Mouse (Mus musculus) forebrain, embryonic 12.5 days (tissue): ENCODE results near the gene Gna15. TPM values are rescaled to one million over a fixed set of nuclear protein-coding genes. Genes with fewer than 3 reads are reported as not detected.

Source experiments
- ATAC-seq: fragments of 200-750 bp; cut with Nextera tagmentation; 2 replicates; pipeline ENCODE4 v1.8.0; 2017; ENCODE audit warnings: moderate TSS enrichment; ENCODE audit not compliant: low FRiP score
- H3K27ac ChIP-seq: fragments of 300-500 bp; sonication (generic); 2 replicates; pipeline ENCODE4 v1.5.1; 2016; ENCODE audit warnings: mild to moderate bottlenecking
- H3K27me3 ChIP-seq: fragments of 300-500 bp; sonication (generic); 2 replicates; pipeline ENCODE4 v1.6.1; 2016; ENCODE audit warnings: mild to moderate bottlenecking
- H3K36me3 ChIP-seq: fragments of 300-500 bp; sonication (generic); replicated peaks from 2 replicates; pipeline ENCODE4 v1.6.1; 2016; ENCODE audit warnings: mild to moderate bottlenecking
- H3K4me1 ChIP-seq: fragments of 300-500 bp; sonication (generic); 2 replicates; pipeline ENCODE4 v1.6.1; 2016
- H3K4me2 ChIP-seq: fragments of 300-500 bp; sonication (generic); 2 replicates; pipeline ENCODE4 v1.6.1; 2016; ENCODE audit warnings: mild to moderate bottlenecking, moderate library complexity
- H3K4me3 ChIP-seq: fragments of 300-500 bp; sonication (generic); replicated peaks from 2 replicates; pipeline ENCODE4 v1.5.1; 2016; ENCODE audit warnings: mild to moderate bottlenecking
- H3K9ac ChIP-seq: fragments of 300-500 bp; sonication (generic); 2 replicates; pipeline ENCODE4 v1.6.1; 2016; ENCODE audit warnings: mild to moderate bottlenecking
- H3K9me3 ChIP-seq: fragments of 300-500 bp; sonication (generic); 2 replicates; pipeline ENCODE4 v1.6.1; 2016
- WGBS: fragments of 180-500 bp; shearing (Covaris S2); methylation state at CpG from one replicate; pipeline ENCODE4 v1.1.7; 2016; 5-methylcytosine and 5-hydroxymethylcytosine counted together
- polyA plus RNA-seq: library from polyadenylated mRNA; unstranded; fragments of >200 nt; fragmentation: Nextera tagmentation; extraction: Ambion mirVana; gene quantifications from 2 replicates; pipeline ENCODE4 v1.2.1, GENCODE M21; 2016

The Gna15 gene
- polyA plus RNA-seq, 1 experiment from 2014 or later, result 0.92 TPM

- 84% methylated on average over 14 of the region's 14 CpGs for WGBS
- no peak for ATAC-seq
- Histone ChIP-seq H3K4me2 (no peak overlapping the region), H3K9me3 (0 out of 2 replicates have a peak, but pooled peaks cover 5% of the 10 kb centered on the region), H3K27me3 (peaks cover 12% of the 10 kb centered on the region), H3K4me3 (no peak overlapping the region), H3K36me3 (no peaks in the 10 kb centered on the region), H3K27ac (no peak overlapping the region), H3K9ac (no peak overlapping the region), H3K4me1 (no peaks in the 10 kb centered on the region)
Measured at GRCm38 (mm10) chr10:81510246-81510810, 13.7 kb downstream of the Gna15 start.

GRCm38 (mm10) chr10:81507691-81508489, 16.1 kb downstream of the Gna15 start:
- Histone ChIP-seq H3K9me3 (no peaks in the 10 kb centered on the region), H3K4me1 (peaks cover 1% of the 10 kb centered on the region; the same call in 1 of the 2 replicates), H3K27ac (no peak overlapping the region), H3K36me3 (no peaks in the 10 kb centered on the region), H3K4me2 (no peak overlapping the region), H3K27me3 (peaks cover 22% of the 10 kb centered on the region), H3K9ac (no peak overlapping the region), H3K4me3 (no peak overlapping the region)
- ATAC-seq, result no peak
- 80% methylated on average over 13 of the region's 13 CpGs for WGBS

DNA sequence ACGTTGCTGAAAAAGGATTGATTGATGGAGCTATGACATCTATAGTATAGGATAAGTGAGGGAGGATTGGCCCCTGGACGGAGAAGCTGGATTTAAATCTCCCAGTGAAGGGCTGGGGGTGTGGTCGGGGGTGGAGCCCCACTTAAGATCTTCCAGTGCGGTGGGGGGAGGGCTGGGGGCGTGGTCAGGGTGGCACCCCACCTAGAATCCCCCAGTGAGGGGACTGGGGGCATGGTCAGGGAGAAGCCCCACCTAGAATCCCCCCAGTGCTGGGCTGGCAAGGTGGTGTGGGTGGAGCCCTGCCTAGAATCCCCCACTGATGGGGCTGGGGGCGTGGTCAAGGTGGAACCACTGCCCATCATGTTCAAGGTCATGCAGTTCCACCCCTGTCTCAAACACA, 16.9 kb downstream of the Gna15 start:
- ATAC-seq, result no peak
- no peak overlapping the region for H3K4me3 ChIP-seq

GRCm38 (mm10) chr10:81505016-81505664, 18.9 kb downstream of the Gna15 start:
- no peak overlapping the region for H3K4me2 ChIP-seq

More for the DNA sequence above, 16.9 kb downstream of the Gna15 start:
- H3K4me1 ChIP-seq, result peaks cover 4% of the 10 kb centered on the region; the same call in 1 of the 2 replicates
- peaks cover 22% of the 10 kb centered on the region for H3K27me3 ChIP-seq
- no peaks in the 10 kb centered on the region for H3K9me3 ChIP-seq
- no peak overlapping the region for H3K9ac ChIP-seq
- no peaks in the 10 kb centered on the region for H3K36me3 ChIP-seq
- no peak overlapping the region for H3K4me2 ChIP-seq
- 32% methylated on average over 6 of the region's 6 CpGs for WGBS
- H3K27ac ChIP-seq, result no peak overlapping the region

GRCm38 (mm10) chr10:81502658-81503057, 21.4 kb downstream of the Gna15 start:
- Histone ChIP-seq H3K27ac (no peak overlapping the region), H3K4me3 (peak overlapping the region; percentile 38), H3K36me3 (no peaks in the 10 kb centered on the region), H3K9ac (peak overlapping the region; percentile 38; the same call in 1 of the 2 replicates), H3K27me3 (peaks cover 17% of the 10 kb centered on the region), H3K9me3 (no peaks in the 10 kb centered on the region), H3K4me1 (peaks cover 4% of the 10 kb centered on the region; the same call in 1 of the 2 replicates), H3K4me2 (peak overlapping the region; percentile 65)
- ATAC-seq, result peak; percentile 47
- WGBS, result 9% methylated on average over 36 of the region's 36 CpGs

More at GRCm38 (mm10) chr10:81505016-81505664, 18.9 kb downstream of the Gna15 start:
- no peak overlapping the region for H3K27ac ChIP-seq
- no peak overlapping the region for H3K9ac ChIP-seq
- H3K36me3 ChIP-seq, result no peaks in the 10 kb centered on the region
- H3K4me1 ChIP-seq, result peaks cover 4% of the 10 kb centered on the region; the same call in 1 of the 2 replicates
- H3K4me3 ChIP-seq, result no peak overlapping the region
- no peaks in the 10 kb centered on the region for H3K9me3 ChIP-seq
- WGBS, result 83% methylated on average over 15 of the region's 15 CpGs
- no peak for ATAC-seq
- peaks cover 22% of the 10 kb centered on the region for H3K27me3 ChIP-seq

- WGBS, result 88% methylated on average over 5 of the region's 5 CpGs
- H3K9me3 ChIP-seq, result no peaks in the 10 kb centered on the region
Measured at GRCm38 (mm10) chr10:81501863-81502262, 22.2 kb downstream of the Gna15 start.

DNA sequence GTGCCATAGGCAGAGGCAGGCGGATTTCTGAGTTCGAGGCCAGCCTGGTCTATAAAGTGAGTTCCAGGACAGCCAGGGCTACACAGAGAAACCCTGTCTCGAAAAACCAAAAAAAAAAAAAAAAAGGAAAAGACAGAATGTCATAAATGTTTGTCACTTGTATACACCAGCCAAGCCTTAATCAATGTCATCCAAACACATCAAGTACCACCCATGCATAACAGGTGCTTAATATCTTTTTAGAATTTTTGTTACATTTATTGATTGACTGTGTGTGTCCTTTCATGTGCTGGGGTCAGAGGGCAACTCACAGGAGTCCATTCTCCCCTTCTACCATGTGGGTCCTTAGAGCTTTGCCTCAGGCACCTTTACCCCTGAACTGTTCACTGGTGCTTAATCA, 24.0 kb downstream of the Gna15 start, which contains the start of gene S1pr4:
Gene S1pr4 (minus strand): TSS at position 101 of the 400 bp plus-strand sequence.
- Histone ChIP-seq H3K9me3 (no peaks in the 10 kb centered on the region), H3K4me2 (no peak within 1 kb of the TSS)

More at GRCm38 (mm10) chr10:81501863-81502262, 22.2 kb downstream of the Gna15 start:
- H3K36me3 ChIP-seq, result no peaks in the 10 kb centered on the region
- H3K4me3 ChIP-seq, result no peak overlapping the region
- ATAC-seq, result no peak
- H3K9ac ChIP-seq, result no peak overlapping the region
- no peak overlapping the region for H3K27ac ChIP-seq
- H3K27me3 ChIP-seq, result peaks cover 17% of the 10 kb centered on the region
- H3K4me1 ChIP-seq, result peaks cover 11% of the 10 kb centered on the region
- no peak overlapping the region for H3K4me2 ChIP-seq

GRCm38 (mm10) chr10:81499250-81499901, 24.6 kb downstream of the Gna15 start:
- no peak overlapping the region for H3K9ac ChIP-seq

More for the DNA sequence above, 24.0 kb downstream of the Gna15 start, which contains the start of gene S1pr4:
- H3K4me3 ChIP-seq, result no peak within 1 kb of the TSS
- H3K9ac ChIP-seq, result no peak within 1 kb of the TSS
- ATAC-seq, result no peak
- 83% methylated on average over 3 of the region's 3 CpGs for WGBS
- H3K36me3 ChIP-seq, result no peaks in the 10 kb centered on the region
- peaks cover 17% of the 10 kb centered on the region for H3K27me3 ChIP-seq
- H3K27ac ChIP-seq, result no peak within 1 kb of the TSS
- peaks cover 18% of the 10 kb centered on the region for H3K4me1 ChIP-seq

DNA sequence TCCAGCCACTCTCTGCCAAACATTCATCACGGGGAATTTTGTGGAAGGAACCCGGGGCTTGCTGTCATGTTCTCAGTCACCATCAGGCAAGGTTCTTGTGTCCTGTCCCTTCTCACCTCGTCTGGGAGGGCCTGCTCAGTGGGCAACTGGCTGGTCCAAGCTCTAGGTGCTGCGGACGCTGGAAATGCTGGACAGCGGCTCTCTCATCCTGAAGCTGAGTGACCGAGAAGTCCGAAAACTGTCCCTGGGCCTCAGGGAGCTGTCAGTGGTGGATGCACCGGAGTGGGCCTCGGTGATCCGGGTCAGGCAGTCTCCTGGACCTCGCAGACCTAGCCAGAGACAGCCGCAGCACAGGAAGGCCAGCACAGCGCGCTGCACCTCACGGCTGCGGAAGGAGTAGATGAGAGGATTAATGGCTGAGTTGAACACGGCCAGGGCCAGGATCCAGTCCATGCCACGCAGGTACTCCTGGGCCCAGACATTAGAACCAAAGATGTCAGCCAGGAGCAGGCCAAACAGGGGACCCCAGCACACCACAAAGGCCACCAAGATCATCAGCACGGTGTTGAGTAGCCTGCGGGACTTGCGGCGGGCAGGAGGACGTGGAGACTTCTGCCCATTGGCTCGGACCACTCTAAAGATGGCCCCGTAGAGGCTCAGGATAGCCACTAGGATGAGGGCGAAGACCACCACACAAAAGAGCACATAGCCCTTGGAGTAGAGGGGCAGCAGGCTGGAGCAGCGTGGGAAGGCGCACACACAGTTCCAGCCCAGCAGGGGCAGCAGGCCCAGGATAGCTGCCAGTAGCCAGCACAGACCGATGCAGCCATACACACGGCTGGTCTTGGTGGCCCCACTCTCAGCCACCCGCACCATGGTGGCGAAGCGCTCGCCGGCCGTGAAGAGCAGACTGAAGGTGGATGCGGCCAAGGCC, 25.4 kb downstream of the Gna15 start:
- no peak overlapping the region for H3K27ac ChIP-seq
- peaks cover 31% of the 10 kb centered on the region for H3K4me1 ChIP-seq
- 86% methylated on average over 38 of the region's 38 CpGs for WGBS
- no peak overlapping the region for H3K4me3 ChIP-seq
- ATAC-seq, result no peak
- no peak overlapping the region for H3K9ac ChIP-seq
- H3K36me3 ChIP-seq, result no peaks in the 10 kb centered on the region
- peaks cover 8% of the 10 kb centered on the region for H3K27me3 ChIP-seq
- no peak overlapping the region for H3K4me2 ChIP-seq
- H3K9me3 ChIP-seq, result no peaks in the 10 kb centered on the region

More at GRCm38 (mm10) chr10:81499250-81499901, 24.6 kb downstream of the Gna15 start:
- no peak overlapping the region for H3K27ac ChIP-seq
- H3K4me2 ChIP-seq, result no peak overlapping the region
- peaks cover 24% of the 10 kb centered on the region for H3K4me1 ChIP-seq
- H3K9me3 ChIP-seq, result no peaks in the 10 kb centered on the region
- ATAC-seq, result no peak
- peaks cover 16% of the 10 kb centered on the region for H3K27me3 ChIP-seq
- H3K4me3 ChIP-seq, result no peak overlapping the region
- H3K36me3 ChIP-seq, result no peaks in the 10 kb centered on the region
- WGBS, result 82% methylated on average over 23 of the region's 23 CpGs

- H3K4me3 ChIP-seq, result no peak overlapping the region; the same call in 1 of the 2 replicates
- H3K9ac ChIP-seq, result 0 out of 2 replicates have a peak overlapping the region, but pooled peaks have one; percentile 78
- no peak for ATAC-seq
- no peaks in the 10 kb centered on the region for H3K9me3 ChIP-seq
- peaks cover 27% of the 10 kb centered on the region for H3K4me1 ChIP-seq
- no peak overlapping the region for H3K27ac ChIP-seq
- peak overlapping the region; percentile 50 for H3K4me2 ChIP-seq
- WGBS, result 87% methylated on average over 17 of the region's 17 CpGs
- peaks cover 9% of the 10 kb centered on the region for H3K36me3 ChIP-seq
- no peaks in the 10 kb centered on the region for H3K27me3 ChIP-seq
Measured at GRCm38 (mm10) chr10:81497401-81498270, 26.4 kb downstream of the Gna15 start.
